Mouse (Mus musculus): ENCODE results near the gene Smtnl2.
"Not testable (repeated sequence)": the region's sequence is repeated elsewhere in the genome, so short reads cannot be mapped to it uniquely, and the experiment has no call there.

Smtnl2 gene

DNA sequence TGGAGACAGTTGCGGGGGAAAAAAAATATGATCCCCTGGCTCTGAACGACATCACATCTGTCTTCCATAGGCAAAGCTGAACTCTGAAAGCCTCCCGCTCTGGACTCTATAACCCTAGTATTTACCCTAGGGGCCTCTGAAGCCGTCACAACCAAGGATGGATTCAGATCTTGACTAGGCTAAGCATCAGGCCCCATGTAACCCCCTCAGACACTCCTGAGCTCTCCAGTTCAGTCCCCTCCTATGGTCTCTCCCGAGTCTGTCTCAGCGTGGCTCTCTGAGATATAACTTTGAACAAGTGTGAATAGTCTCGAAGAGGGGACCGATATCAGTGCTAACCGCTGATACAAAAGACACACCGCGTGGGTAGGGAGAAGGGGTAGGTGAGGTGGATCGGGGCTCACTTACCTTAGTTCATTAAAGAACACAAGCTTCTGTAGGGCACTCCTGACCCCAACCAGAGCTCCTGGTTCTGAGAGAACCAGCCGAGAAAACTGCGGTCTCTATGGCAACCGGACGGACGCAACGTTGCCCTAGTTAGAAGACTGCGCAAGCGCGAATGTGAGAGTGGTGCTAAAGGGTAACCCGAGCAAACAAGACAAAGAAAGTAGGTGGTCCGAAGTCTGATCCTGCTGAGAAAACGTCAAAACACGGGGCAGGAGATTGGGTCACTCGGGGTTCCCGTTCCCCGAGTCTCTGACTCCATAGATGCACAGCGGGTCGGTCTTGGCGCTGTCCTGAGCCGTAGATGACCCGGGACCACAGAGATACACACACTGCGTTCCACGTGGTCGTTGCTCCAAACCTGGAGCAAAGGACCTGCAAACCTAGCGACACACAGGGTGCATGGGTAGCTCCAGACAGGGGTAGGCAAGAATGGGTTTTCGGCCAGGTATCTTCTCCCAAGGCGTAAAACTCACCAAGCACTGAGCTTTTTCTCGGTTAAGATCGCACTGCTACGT, 49.8 kb downstream of the Smtnl2 start:
- DNase-seq (ENCODE audit: low read depth, low spot score), result no peak

GRCm38 (mm10) chr11:72354971-72355728, 56.4 kb downstream of the Smtnl2 start:
- DNase-seq (ENCODE audit: low read depth, low spot score), result peak; percentile 54

- DNase-seq (ENCODE audit: low read depth, low spot score), result no peak
These were observed 58.3 kb downstream of the Smtnl2 start for GRCm38 (mm10) chr11:72353186-72353585.

DNA sequence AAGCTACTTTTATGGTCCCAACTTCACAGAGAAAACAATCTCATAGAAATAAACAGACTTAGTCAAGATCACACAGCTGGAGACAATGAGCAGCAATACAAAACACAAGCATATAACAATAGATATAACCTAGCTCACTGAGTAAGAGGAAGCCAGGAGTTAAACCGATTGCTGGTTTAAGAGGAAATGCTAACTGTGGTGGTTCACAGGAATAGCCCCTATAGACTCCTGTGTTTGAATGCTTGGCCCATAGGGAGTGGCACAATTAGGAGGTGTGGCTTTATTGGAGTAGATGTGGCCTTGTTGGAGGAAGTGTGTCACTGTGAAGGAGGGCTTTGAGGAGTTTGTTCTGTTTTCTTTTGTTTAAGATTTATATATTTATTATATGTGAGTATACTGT, 59.2 kb downstream of the Smtnl2 start:
- DNase-seq (ENCODE audit: low read depth, low spot score), result no peak

- no peak for DNase-seq (ENCODE audit: low read depth, low spot score)
These were observed 61.9 kb downstream of the Smtnl2 start for GRCm38 (mm10) chr11:72349652-72350051.

DNA sequence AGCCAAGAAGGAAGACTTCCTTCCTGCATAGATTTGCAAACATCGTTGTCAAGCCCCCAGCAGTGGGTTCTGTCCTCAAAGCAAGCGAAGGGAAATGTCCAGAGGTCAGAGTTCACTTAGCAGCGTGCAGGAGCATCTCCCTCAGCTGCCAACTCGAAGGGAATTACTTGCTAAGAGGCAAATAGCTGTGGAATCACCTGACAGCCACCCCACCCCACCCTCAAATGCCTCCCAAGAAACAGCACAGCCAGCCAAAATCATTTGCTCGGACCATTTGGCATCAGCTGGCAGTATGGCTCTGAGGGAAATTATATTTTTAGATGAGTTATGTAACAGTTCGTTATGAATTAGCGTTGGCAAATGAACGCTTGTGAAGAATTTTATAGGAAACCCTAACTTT, 62.5 kb downstream of the Smtnl2 start:
- DNase-seq (ENCODE audit: low read depth, low spot score), result no peak

DNA sequence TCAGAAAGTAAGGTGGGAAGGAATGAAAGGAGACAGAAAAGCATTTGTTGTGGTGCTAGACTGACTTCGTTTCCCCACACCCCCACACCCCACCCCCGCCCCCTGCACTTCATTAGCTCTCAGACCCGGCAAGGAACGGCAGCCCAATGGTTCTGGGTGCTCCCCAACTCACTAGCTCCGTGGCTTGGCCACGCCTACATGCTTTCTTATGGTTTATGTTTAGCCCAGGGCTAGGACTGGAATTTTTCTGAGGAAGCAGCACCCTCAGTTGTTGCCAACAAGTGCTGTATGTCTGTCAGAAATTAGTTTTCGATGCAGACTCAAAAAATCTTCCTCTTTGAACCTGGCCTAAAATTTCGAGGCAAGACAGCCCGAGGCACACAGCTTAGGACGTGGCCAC, 63.0 kb downstream of the Smtnl2 start:
- DNase-seq (ENCODE audit: low read depth, low spot score), result peak; percentile 26

- no peak for DNase-seq (ENCODE audit: low read depth, low spot score)
These were observed 67.0 kb downstream of the Smtnl2 start for GRCm38 (mm10) chr11:72344486-72344885.

DNA sequence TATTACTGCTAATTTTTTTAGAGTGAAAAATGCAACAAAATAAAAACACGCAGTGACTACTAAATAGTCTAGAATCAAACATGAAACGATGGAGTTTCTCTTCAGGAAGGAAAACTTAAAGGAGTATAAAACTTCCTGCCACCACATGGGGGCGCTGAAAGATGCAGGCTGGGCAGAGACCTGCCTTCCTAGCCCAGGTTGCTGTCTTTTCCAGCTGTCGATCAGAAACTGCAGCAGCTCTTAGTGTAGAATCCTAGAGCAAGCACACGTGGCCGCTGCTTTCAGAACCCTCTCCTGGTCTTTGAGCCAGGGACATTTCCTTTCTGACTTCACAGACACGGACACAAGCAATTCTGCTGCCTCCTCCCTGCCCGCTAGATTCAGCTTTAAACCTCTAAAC, 67.6 kb downstream of the Smtnl2 start:
- DNase-seq (ENCODE audit: low read depth, low spot score), result peak; percentile 57

GRCm38 (mm10) chr11:72343238-72343625, 68.3 kb downstream of the Smtnl2 start:
- not testable (repeated sequence) for DNase-seq (ENCODE audit: low read depth, low spot score)

- DNase-seq (ENCODE audit: low read depth, low spot score), result peak; percentile 86
These were observed 68.8 kb downstream of the Smtnl2 start for GRCm38 (mm10) chr11:72342549-72343237.

- no peak for DNase-seq (ENCODE audit: low read depth, low spot score)
These were observed 71.8 kb downstream of the Smtnl2 start for GRCm38 (mm10) chr11:72339716-72340115.

Measured in 3T3-L1 (cell line).